Mouse (Mus musculus): ENCODE data around the gene Cyth1. TPM values are rescaled to one million over a fixed set of nuclear protein-coding genes. Genes with fewer than 3 reads are reported as not detected.

Cyth1 gene
- polyA plus RNA-seq, 1 experiment from 2014 or later, result 24.0 TPM

DNA sequence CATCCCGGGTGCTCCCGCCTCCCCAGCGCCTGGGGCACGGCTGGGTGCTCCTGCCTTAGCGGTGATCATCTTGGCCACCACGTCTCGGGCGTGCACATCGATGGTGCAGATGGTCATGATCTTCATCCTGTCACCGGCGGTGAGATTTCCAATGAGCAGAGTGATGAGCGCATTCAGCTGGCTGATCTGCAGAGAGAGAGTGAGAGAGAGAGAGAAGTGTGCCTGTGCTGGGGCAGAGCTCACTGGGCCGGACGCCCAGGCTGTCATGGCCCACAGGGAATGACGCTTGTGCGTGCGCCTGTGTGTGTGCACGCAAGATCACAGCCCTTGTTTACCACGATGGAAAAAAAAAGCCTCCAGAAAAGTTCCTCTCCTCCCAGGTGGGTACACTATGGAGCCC lies 159.5 kb downstream of the Cyth1 start:
- WGBS, result 78% methylated on average over 19 of the region's 19 CpGs
- Histone ChIP-seq H3K27me3 (ENCODE audit: control insufficient read depth, insufficient read depth, low read length) (no peaks in the 10 kb centered on the region), H3K4me3 (ENCODE audit: low read length) (no peak overlapping the region), H3K4me1 (ENCODE audit: control insufficient read depth, insufficient read depth, low read length) (peaks cover 8% of the 10 kb centered on the region; the same call in 1 of the 2 replicates), H3K4me2 (ENCODE audit: low read depth, low read length) (no peak overlapping the region), H3K27ac (ENCODE audit: low read length) (no peak overlapping the region), H3K36me3 (ENCODE audit: control insufficient read depth, insufficient read depth) (no peaks in the 10 kb centered on the region), H3K9me3 (replicated peaks; ENCODE audit: control insufficient read depth, low read length) (no peaks in the 10 kb centered on the region), H3K9ac (ENCODE audit: low read length) (no peak overlapping the region)
- no peak for ATAC-seq (replicated peaks; ENCODE audit: extremely low read depth, insufficient read depth, low FRiP score)

GRCm38 (mm10) chr11:118085961-118086360 lies 162.4 kb downstream of the Cyth1 start:
- 84% methylated on average over 8 of the region's 8 CpGs for WGBS
- H3K4me1 ChIP-seq (ENCODE audit: control insufficient read depth, insufficient read depth, low read length), result peaks cover 8% of the 10 kb centered on the region; the same call in 1 of the 2 replicates
- no peak overlapping the region for H3K9ac ChIP-seq (ENCODE audit: low read length)
- no peaks in the 10 kb centered on the region for H3K36me3 ChIP-seq (ENCODE audit: control insufficient read depth, insufficient read depth)
- no peak overlapping the region for H3K27ac ChIP-seq (ENCODE audit: low read length)
- H3K4me2 ChIP-seq (ENCODE audit: low read depth, low read length), result no peak overlapping the region
- no peak overlapping the region for H3K4me3 ChIP-seq (ENCODE audit: low read length)
- ATAC-seq (replicated peaks; ENCODE audit: extremely low read depth, insufficient read depth, low FRiP score), result no peak
- no peaks in the 10 kb centered on the region for H3K27me3 ChIP-seq (ENCODE audit: control insufficient read depth, insufficient read depth, low read length)
- no peaks in the 10 kb centered on the region for H3K9me3 ChIP-seq (replicated peaks; ENCODE audit: control insufficient read depth, low read length)

- Histone ChIP-seq H3K27ac (ENCODE audit: low read length) (no peak overlapping the region), H3K36me3 (ENCODE audit: control insufficient read depth, insufficient read depth) (no peaks in the 10 kb centered on the region), H3K9ac (ENCODE audit: low read length) (no peak overlapping the region), H3K4me2 (ENCODE audit: low read depth, low read length) (no peak overlapping the region), H3K27me3 (ENCODE audit: control insufficient read depth, insufficient read depth, low read length) (no peaks in the 10 kb centered on the region), H3K9me3 (replicated peaks; ENCODE audit: control insufficient read depth, low read length) (no peaks in the 10 kb centered on the region), H3K4me1 (ENCODE audit: control insufficient read depth, insufficient read depth, low read length) (peaks cover 8% of the 10 kb centered on the region; the same call in 1 of the 2 replicates), H3K4me3 (ENCODE audit: low read length) (no peak overlapping the region)
- 32% methylated on average over 4 of the region's 4 CpGs for WGBS
- ATAC-seq (replicated peaks; ENCODE audit: extremely low read depth, insufficient read depth, low FRiP score), result no peak
These were observed 163.2 kb downstream of the Cyth1 start for GRCm38 (mm10) chr11:118085176-118085575.

GRCm38 (mm10) chr11:118084266-118084665 lies 164.1 kb downstream of the Cyth1 start:
- Histone ChIP-seq H3K27ac (ENCODE audit: low read length) (no peak overlapping the region), H3K9me3 (replicated peaks; ENCODE audit: control insufficient read depth, low read length) (no peaks in the 10 kb centered on the region), H3K4me1 (ENCODE audit: control insufficient read depth, insufficient read depth, low read length) (peaks cover 8% of the 10 kb centered on the region; the same call in 1 of the 2 replicates), H3K4me2 (ENCODE audit: low read depth, low read length) (no peak overlapping the region), H3K4me3 (ENCODE audit: low read length) (no peak overlapping the region), H3K27me3 (ENCODE audit: control insufficient read depth, insufficient read depth, low read length) (no peaks in the 10 kb centered on the region), H3K9ac (ENCODE audit: low read length) (no peak overlapping the region), H3K36me3 (ENCODE audit: control insufficient read depth, insufficient read depth) (no peaks in the 10 kb centered on the region)
- ATAC-seq (replicated peaks; ENCODE audit: extremely low read depth, insufficient read depth, low FRiP score), result no peak
- WGBS, result 61% methylated on average over 3 of the region's 3 CpGs

- H3K27me3 ChIP-seq (ENCODE audit: control insufficient read depth, insufficient read depth, low read length), result no peaks in the 10 kb centered on the region
- 9% methylated on average over 6 of the region's 6 CpGs for WGBS
These were observed 164.6 kb downstream of the Cyth1 start for GRCm38 (mm10) chr11:118083811-118084210.

DNA sequence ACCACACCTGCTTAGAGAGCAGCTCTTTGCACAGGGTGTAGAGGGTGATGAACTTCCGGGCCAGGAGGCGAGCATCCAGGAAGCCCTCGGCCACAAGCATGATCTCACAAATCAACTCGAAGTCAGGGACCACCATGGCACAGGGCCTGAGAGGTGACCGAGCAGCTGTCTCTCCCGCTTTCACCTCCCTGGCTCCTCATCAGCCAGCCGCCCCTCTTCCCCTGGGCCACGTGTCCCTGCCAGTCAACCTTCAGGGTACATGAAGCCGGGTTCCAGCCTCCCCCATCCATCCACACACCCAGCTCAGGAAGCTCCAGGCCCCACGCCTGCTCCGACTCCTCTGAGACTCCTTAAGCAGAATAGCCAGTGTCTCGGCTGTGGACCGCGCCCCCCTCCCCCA lies 166.1 kb downstream of the Cyth1 start:
- Histone ChIP-seq H3K4me2 (ENCODE audit: low read depth, low read length) (no peak overlapping the region), H3K27me3 (ENCODE audit: control insufficient read depth, insufficient read depth, low read length) (no peaks in the 10 kb centered on the region), H3K9ac (ENCODE audit: low read length) (no peak overlapping the region), H3K4me1 (ENCODE audit: control insufficient read depth, insufficient read depth, low read length) (peaks cover 8% of the 10 kb centered on the region; the same call in 1 of the 2 replicates), H3K27ac (ENCODE audit: low read length) (no peak overlapping the region), H3K36me3 (ENCODE audit: control insufficient read depth, insufficient read depth) (no peaks in the 10 kb centered on the region), H3K9me3 (replicated peaks; ENCODE audit: control insufficient read depth, low read length) (no peaks in the 10 kb centered on the region), H3K4me3 (ENCODE audit: low read length) (no peak overlapping the region)
- ATAC-seq (replicated peaks; ENCODE audit: extremely low read depth, insufficient read depth, low FRiP score), result no peak
- 75% methylated on average over 14 of the region's 14 CpGs for WGBS

More at GRCm38 (mm10) chr11:118083811-118084210, 164.6 kb downstream of the Cyth1 start:
- Histone ChIP-seq H3K4me2 (ENCODE audit: low read depth, low read length) (no peak overlapping the region), H3K4me3 (ENCODE audit: low read length) (no peak overlapping the region), H3K27ac (ENCODE audit: low read length) (no peak overlapping the region), H3K4me1 (ENCODE audit: control insufficient read depth, insufficient read depth, low read length) (peaks cover 8% of the 10 kb centered on the region; the same call in 1 of the 2 replicates), H3K36me3 (ENCODE audit: control insufficient read depth, insufficient read depth) (no peaks in the 10 kb centered on the region), H3K9me3 (replicated peaks; ENCODE audit: control insufficient read depth, low read length) (no peaks in the 10 kb centered on the region), H3K9ac (ENCODE audit: low read length) (no peak overlapping the region)
- no peak for ATAC-seq (replicated peaks; ENCODE audit: extremely low read depth, insufficient read depth, low FRiP score)

Other genes with a start within 250 kb of the Cyth1 start
- gene Dnah17, start 118.0 kb downstream of the Cyth1 start, polyA plus RNA-seq (2015; fragmentation: Nextera tagmentation; extraction: Ambion mirVana), result 0.07 and 0.09 TPM in 2 replicates
- 13.5 and 14.2 TPM in 2 replicates for gene Usp36, start 41.7 kb upstream of the Cyth1 start, polyA plus RNA-seq (2015; fragmentation: Nextera tagmentation; extraction: Ambion mirVana)
- 0.28 and 0.36 TPM in 2 replicates for gene Cep295nl, start 93.9 kb upstream of the Cyth1 start, polyA plus RNA-seq (2015; fragmentation: Nextera tagmentation; extraction: Ambion mirVana)
- gene Timp2, start 107.1 kb upstream of the Cyth1 start, polyA plus RNA-seq (2015; fragmentation: Nextera tagmentation; extraction: Ambion mirVana), result 70.6 and 74.5 TPM in 2 replicates
- 16.8 and 27.5 TPM in 2 replicates for gene Lgals3bp, start 153.5 kb upstream of the Cyth1 start, polyA plus RNA-seq (2015; fragmentation: Nextera tagmentation; extraction: Ambion mirVana)
- 19.0 and 20.2 TPM in 2 replicates for gene Cant1, start 170.5 kb upstream of the Cyth1 start, polyA plus RNA-seq (2015; fragmentation: Nextera tagmentation; extraction: Ambion mirVana)
- 8.9 and 9.3 TPM in 2 replicates for gene C1qtnf1, start 179.6 kb upstream of the Cyth1 start, polyA plus RNA-seq (2015; fragmentation: Nextera tagmentation; extraction: Ambion mirVana)
- gene Engase, start 228.2 kb upstream of the Cyth1 start, polyA plus RNA-seq (2015; fragmentation: Nextera tagmentation; extraction: Ambion mirVana), result 4.0 and 5.8 TPM in 2 replicates

Data from heart, embryonic 16.5 days (tissue).